Mouse (Mus musculus) heart, postnatal 36 days (tissue): Measurements from ENCODE around the gene Tsg101. TPM values are rescaled to one million over a fixed set of nuclear protein-coding genes. Genes with fewer than 3 reads are reported as not detected.
A peak's percentile ranks its signal among the peaks of the same experiment; 100 is the strongest.

Experiments
- DNase-seq, 2 experiments: peaks; one replicate each; pipeline ENCODE4 v3.0.0; 2021 to 2022
- intact Hi-C: fragments of 180-260 bp; cut with DNase I; formaldehyde crosslinking; loops from one replicate; pipeline ENCODE4 v1.15.1; 2025
- total RNA-seq, 2 experiments: library from RNA; stranded (reverse); gene quantifications; 2 replicates each; pipeline ENCODE4 v1.2.3; 2021

The Tsg101 gene
- total RNA-seq, 2 experiments from 2014 or later, result 60.5 to 61.6 TPM

- intact Hi-C loops, result no loop called here
- DNase-seq, result no peak
Measured at GRCm38 (mm10) chr7:46840326-46840725, 79.4 kb downstream of the Tsg101 start.

- no peak for DNase-seq
Measured at GRCm38 (mm10) chr7:46839861-46840260, 79.9 kb downstream of the Tsg101 start.

GRCm38 (mm10) chr7:46839446-46839845 lies 80.3 kb downstream of the Tsg101 start:
- intact Hi-C loops, result loop anchor here (5.0 kb wide), 1 partner anchor 163 kb away; no protein-coding TSS in a partner anchor
- DNase-seq, result peak in 1 of 2 experiments; percentile 23

More at GRCm38 (mm10) chr7:46839861-46840260, 79.9 kb downstream of the Tsg101 start:
- intact Hi-C loops, result loop anchor here (5.0 kb wide), 1 partner anchor 162 kb away; no protein-coding TSS in a partner anchor

Other genes starting within 250 kb of the Tsg101 start
- gene Tph1, start 247.4 kb downstream of the Tsg101 start, total RNA-seq, result not detected
- 1 to 10 TPM; 3.8 to 4.3 TPM for gene Saal1, start 209.3 kb downstream of the Tsg101 start, total RNA-seq
- gene Saa3, start 204.3 kb downstream of the Tsg101 start, total RNA-seq, result 1 to 10 TPM; 1.4 to 1.8 TPM
- gene Saa4, start 187.4 kb downstream of the Tsg101 start, total RNA-seq, result not detected
- not detected for gene Saa1, start 177.0 kb downstream of the Tsg101 start, total RNA-seq
- gene Saa2, start 168.2 kb downstream of the Tsg101 start, total RNA-seq, result not detected
- 10 to 100 TPM in 1 of 2 experiments, 1 to 10 TPM in 1; 8.8 to 12.7 TPM for gene Hps5, start 123.9 kb downstream of the Tsg101 start, total RNA-seq
- 10 to 100 TPM; 16.9 to 19.5 TPM for gene Gtf2h1, start 123.9 kb downstream of the Tsg101 start, total RNA-seq
- 100 to 1,000 TPM; 776 to 801 TPM for gene Ldha, start 78.5 kb downstream of the Tsg101 start, total RNA-seq
- gene Ldhc, start 58.8 kb downstream of the Tsg101 start, total RNA-seq, result not detected
- 10 to 100 TPM in 1 of 2 experiments, 1 to 10 TPM in 1; 9.4 to 10.6 TPM for gene Uevld, start 38.6 kb upstream of the Tsg101 start, total RNA-seq
- not detected for gene Gm9999, start 63.6 kb upstream of the Tsg101 start, total RNA-seq
- gene Spty2d1, start 88.4 kb upstream of the Tsg101 start, total RNA-seq, result 1 to 10 TPM; 6.7 to 8.6 TPM
- 10 to 100 TPM; 29.2 to 32.6 TPM for gene Tmem86a, start 130.6 kb upstream of the Tsg101 start, total RNA-seq
- gene Ptpn5, start 213.7 kb upstream of the Tsg101 start, total RNA-seq, result not detected